ENCODE assay signal across 9 mouse cellular contexts in the genomic region with DNA sequence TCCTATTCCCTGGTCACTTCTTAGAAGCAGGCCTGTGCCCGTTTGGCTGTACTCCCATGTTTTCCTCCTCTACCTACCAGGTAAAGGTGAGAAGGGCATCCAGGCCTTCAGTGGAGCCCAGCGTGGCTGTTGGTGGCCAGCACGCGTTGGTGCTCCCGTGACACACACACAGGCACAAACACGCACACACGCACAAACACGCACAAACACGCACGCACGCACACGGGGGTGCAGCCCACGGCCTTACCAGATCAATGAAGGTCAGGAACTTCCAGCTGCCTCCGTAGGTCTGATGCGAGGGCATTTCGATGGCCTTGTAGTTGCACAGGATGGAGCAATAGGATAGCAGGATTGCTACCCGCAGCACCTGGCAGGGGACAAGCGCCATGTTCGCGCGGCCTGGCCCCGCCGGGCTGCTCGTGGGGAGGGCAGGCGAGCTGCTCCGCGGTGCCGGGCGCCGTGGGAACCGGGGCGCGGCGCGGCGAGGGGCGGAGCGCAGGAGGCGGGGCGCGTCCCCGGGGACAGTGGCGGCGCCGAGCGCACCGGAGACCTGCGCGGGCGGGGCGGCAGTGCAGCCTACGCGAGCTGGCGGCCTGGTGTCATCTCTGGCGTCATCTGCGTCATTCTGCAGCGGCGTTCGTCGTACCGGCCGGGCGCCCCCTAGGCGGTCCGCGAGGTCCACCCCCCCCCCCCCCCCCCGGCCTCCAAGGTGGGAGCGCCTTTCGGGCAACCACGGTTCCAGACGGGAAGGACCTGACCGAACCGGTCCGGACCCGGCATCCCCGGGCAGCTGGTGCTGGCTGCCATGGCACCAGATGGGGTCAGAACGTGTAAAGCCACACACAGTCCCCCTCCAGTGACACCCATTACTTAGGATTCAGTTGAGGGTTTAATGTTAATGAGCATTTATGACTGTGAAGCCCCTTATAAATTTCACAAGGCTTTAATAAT. TPM values are rescaled to one million over a fixed set of nuclear protein-coding genes. Genes with fewer than 3 reads are reported as not detected.
DNase-seq lines count a peak whose midpoint lies in the region; ATAC-seq and TF ChIP-seq lines count a peak whose summit lies in the region.
"Had no signal": no experiment of that assay in that cellular context is flagged by ENCODE, and none has a peak within 500 bp of the region (broad histone marks: within the 10 kb centered on the region; RNA-seq: fewer than 3 reads in every experiment).

TSS of gene Aig1 (minus strand) at position 610 of the 951 bp plus-strand sequence.

- H3K4me1 ChIP-seq in brown adipose tissue, adult 24 weeks (ENCODE audit: control insufficient read depth, insufficient read depth, insufficient read length, low read length): peaks cover 10% of the 10 kb centered on the region
- H3K4me1 ChIP-seq in heart, embryonic 14.5 days (ENCODE audit: control insufficient read depth in 2 of 2, insufficient read depth in 2 of 2, low read length in 2 of 2): peaks cover 8 to 32% of the 10 kb centered on the region in 2 experiments
- peaks cover 7% of the 10 kb centered on the region for H3K4me1 ChIP-seq in liver, adult 2 months (ENCODE audit: control insufficient read depth, insufficient read depth, low read length)

- peak within 1 kb of the TSS; percentile 90 for H3K9ac ChIP-seq in heart, embryonic 14.5 days (ENCODE audit: low read length)
- peak within 1 kb of the TSS; percentile 59 for H3K9ac ChIP-seq in liver, adult 2 months (ENCODE audit: low read depth, low read length)

- no peaks in the 10 kb centered on the region for H3K9me3 ChIP-seq in heart, embryonic 14.5 days (ENCODE audit: control insufficient read depth, low read length)

- no peaks in the 10 kb centered on the region for H3K27me3 ChIP-seq in heart, embryonic 14.5 days (ENCODE audit: control insufficient read depth, insufficient read depth, low read length)
- no peaks in the 10 kb centered on the region for H3K27me3 ChIP-seq in liver, adult 2 months (ENCODE audit: control insufficient read depth, insufficient read depth, low read length)

- H3K79me2 ChIP-seq in liver, adult 2 months (ENCODE audit: control insufficient read depth, insufficient read depth, low read length): no peaks in the 10 kb centered on the region

- peak; percentile 86 for DNase-seq in A20 (ENCODE audit: low read depth, low spot score)
- peak; percentile 87 for DNase-seq in kidney, postnatal 10 days
- peak; percentile 64 for DNase-seq in liver, adult 2 months (ENCODE audit: extremely low read depth, low read depth, low spot score)
- DNase-seq in spleen, postnatal 14 days (ENCODE audit: low spot score in 2 of 2): peak; percentile 58 to 67

- no peak for TF ChIP-seq POLR2A in liver, adult 2 months (IDR thresholded peaks at IDR 0.05; ENCODE audit: extremely low read depth, insufficient read depth, low read length)

- H3K4me2 ChIP-seq in heart, embryonic 14.5 days (ENCODE audit: low read length): peak within 1 kb of the TSS; percentile 72

- WGBS in heart, embryonic 14.5 days: 4% methylated on average over 47 of the region's 77 CpGs
- WGBS in liver, adult 2 months: under 1% methylated on average over 75 of the region's 77 CpGs

- H3K27ac ChIP-seq in brown adipose tissue, adult 24 weeks (replicated peaks; ENCODE audit: low read depth, low read length): peak within 1 kb of the TSS; percentile 35
- H3K27ac ChIP-seq in heart, embryonic 14.5 days (replicated peaks in 1 of 2; ENCODE audit: control insufficient read depth in 1 of 2, insufficient read depth in 1 of 2, low read depth in 2 of 2, low read length in 2 of 2): peak within 1 kb of the TSS; percentile 78 to 82
- peak within 1 kb of the TSS; percentile 23 for H3K27ac ChIP-seq in liver, adult 2 months (replicated peaks; ENCODE audit: insufficient read depth, low read depth, low read length)

- ATAC-seq in erythroid progenitor cell, adult 5-6 weeks (replicated peaks; ENCODE audit: low FRiP score, poor library complexity, severe bottlenecking): peak; percentile 98
- ATAC-seq in heart, embryonic 14.5 days (ENCODE audit: insufficient number of reproducible peaks, insufficient read depth, low FRiP score, low read depth): peak; percentile 85
- peak; percentile 72 for ATAC-seq in monocyte, adult 5-6 weeks (replicated peaks; ENCODE audit: insufficient number of reproducible peaks, low FRiP score, low TSS enrichment, poor library complexity, severe bottlenecking)

- H3K36me3 ChIP-seq in heart, embryonic 14.5 days (ENCODE audit: control insufficient read depth, insufficient read depth, low read length): no peaks in the 10 kb centered on the region
- no peaks in the 10 kb centered on the region for H3K36me3 ChIP-seq in liver, adult 2 months (ENCODE audit: control insufficient read depth, insufficient read depth, low read length)

- peak within 1 kb of the TSS; percentile 87 for H3K4me3 ChIP-seq in brown adipose tissue, adult 24 weeks (ENCODE audit: insufficient read depth, low read depth, low read length)
- peak within 1 kb of the TSS; percentile 80 to 92 for H3K4me3 ChIP-seq in heart, embryonic 14.5 days (ENCODE audit: control insufficient read depth in 1 of 2, insufficient read depth in 1 of 2, low read depth in 1 of 2, low read length in 2 of 2)
- peak within 1 kb of the TSS; percentile 69 for H3K4me3 ChIP-seq in liver, adult 2 months (ENCODE audit: insufficient read depth, low read depth, low read length)

- no peak for TF ChIP-seq CTCF in liver, adult 2 months (IDR thresholded peaks at IDR 0.05; ENCODE audit: low read depth, low read length)

RNA-seq across cellular contexts. Expression of gene Aig1, which starts in this region (rescaled TPM):
- polyA plus RNA-seq in brown adipose tissue, adult 24 weeks (2012; ENCODE audit: insufficient read depth, insufficient read length, missing spikeins): 20.3 and 25.0 TPM in 2 replicates
- total RNA-seq in erythroid progenitor cell, adult 5-6 weeks (2015; ENCODE audit: low replicate concordance): 3.6 and 5.4 TPM in 2 replicates
- 2.0 and 6.9 TPM in 2 replicates for total RNA-seq in erythroid progenitor cell, adult 5-6 weeks (2017; ENCODE audit: low replicate concordance)
- polyA plus RNA-seq in heart, embryonic 14.5 days (2014; fragmentation: Nextera tagmentation; extraction: Ambion mirVana): 78.0 and 81.6 TPM in 2 replicates
- total RNA-seq in liver, adult 2 months (2014; rRNA removed): 18.9 and 23.8 TPM in 2 replicates
- polyA plus RNA-seq in liver, adult 2 months (2012; rRNA removed): 37.3 and 40.1 TPM in 2 replicates
- 7.4 to 18.3 TPM (median 7.9 TPM) in 3 replicates for total RNA-seq in monocyte, adult 5-6 weeks (2017)
- total RNA-seq: MEL had no signal

Comparison
In these comparisons a context has a peak if more than half of its experiments do, and no peak if none do; other contexts are left out.
1. Peak in every context shown above with its lines: DNase-seq, ATAC-seq, H3K4me3 ChIP-seq and H3K27ac ChIP-seq.
2. H3K27ac ChIP-seq: peak in every context shown above with its lines; median percentile 80 in heart, embryonic 14.5 days; 35 in brown adipose tissue, adult 24 weeks; 23 in liver, adult 2 months.